Mouse (Mus musculus) frontal cortex, postnatal 10 days (tissue): ENCODE measurements at regions not wholly inside any gene's neighbourhood (a gene's known extent, or its start where the extent isn't known, plus 50 kb on each side); places are given as distances from the start of the nearest gene placed in this dataset.

Experiments used
- DNase-seq, 2 experiments: peaks; one replicate each; pipeline ENCODE4 v3.0.0; 2022; ENCODE audit warnings: low spot score in 2 of 2, mixed read lengths in 1 of 2

- DNase-seq: no peak
Observed at GRCm38 (mm10) chr2:166438207-166438606, 275.4 kb downstream of the Prex1 start.

- no peak for DNase-seq
Observed at GRCm38 (mm10) chr2:166434554-166434953, 279.1 kb downstream of the Prex1 start.

DNA sequence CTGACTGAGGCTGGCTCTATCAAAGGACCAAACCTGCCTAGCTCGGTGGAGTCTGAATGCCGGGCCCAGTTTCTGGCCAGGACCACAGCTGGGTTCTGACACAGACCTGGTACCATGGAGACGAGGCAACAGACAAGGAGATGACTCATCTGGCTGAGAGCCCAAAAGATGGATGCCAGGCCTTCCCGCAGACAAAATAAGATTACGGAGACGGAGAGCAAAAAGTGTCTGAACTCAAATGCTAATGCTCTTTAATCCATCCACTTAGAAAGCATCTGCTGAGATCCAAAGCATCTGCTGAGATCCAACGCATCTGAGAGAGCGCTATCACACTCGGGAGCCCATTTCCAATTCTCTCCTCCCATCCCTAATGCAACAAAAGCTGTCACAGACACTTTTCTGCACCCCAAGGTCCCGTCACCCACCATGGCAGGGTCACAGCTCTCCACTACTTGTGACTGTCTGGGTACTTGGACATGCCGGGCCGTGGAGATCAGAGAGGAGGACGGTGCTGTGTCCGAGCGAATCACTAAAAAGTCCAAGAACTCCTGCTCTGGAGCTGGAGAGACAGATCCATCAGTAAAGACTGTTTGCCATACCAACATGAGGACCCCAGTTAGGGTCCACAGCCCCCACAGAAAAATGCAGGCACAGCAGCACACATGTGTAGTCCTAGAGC lies 278.3 kb upstream of the Sulf2 start:
- DNase-seq: peak; percentile 65 to 71

GRCm38 (mm10) chr2:166432948-166433654 lies 277.6 kb upstream of the Sulf2 start:
- DNase-seq: no peak

DNA sequence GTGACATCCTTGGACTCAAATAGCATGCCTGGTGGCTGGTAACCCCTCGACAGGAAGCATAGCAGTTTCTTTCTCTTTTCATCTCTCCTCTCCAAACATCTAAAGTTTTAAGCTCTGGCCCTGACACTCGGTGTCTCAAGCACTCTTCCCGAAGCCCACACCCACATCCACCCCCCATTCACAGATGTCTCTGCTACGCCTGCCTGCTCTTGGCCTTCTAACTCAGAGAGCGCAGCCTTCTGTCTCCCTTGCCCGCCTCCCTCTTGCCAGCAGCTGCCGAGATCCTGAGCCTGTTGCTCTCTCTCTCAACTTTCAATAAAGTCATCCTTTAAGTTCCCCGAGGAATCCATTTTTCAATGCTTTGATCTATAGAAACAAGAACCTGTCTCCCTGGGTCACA lies 277.1 kb upstream of the Sulf2 start:
- no peak for DNase-seq

GRCm38 (mm10) chr2:166429918-166430317 lies 274.5 kb upstream of the Sulf2 start:
- no peak for DNase-seq

- DNase-seq: no peak
Observed at GRCm38 (mm10) chr2:166429494-166429893, 274.0 kb upstream of the Sulf2 start.

DNA sequence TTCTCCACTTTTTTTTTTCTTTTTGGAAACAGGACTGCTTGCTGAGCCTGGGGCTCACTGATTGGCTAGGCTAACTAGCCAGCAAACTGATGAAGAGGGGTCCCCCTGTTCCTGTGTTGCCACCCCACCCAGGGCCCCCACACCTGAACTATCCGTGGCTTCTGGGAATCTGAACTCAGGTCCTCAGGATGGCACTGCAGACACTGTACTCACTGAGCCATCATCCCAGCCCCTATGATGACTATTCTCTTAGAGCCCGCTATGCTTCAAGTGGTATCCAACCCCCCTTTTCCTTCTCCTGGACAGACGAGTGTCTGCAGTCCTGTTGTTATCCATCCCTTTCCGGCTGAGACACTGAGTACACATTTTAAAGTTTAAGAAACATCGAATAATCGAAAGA lies 271.9 kb upstream of the Sulf2 start:
- no peak for DNase-seq

GRCm38 (mm10) chr2:166426960-166427359 lies 271.5 kb upstream of the Sulf2 start:
- no peak for DNase-seq

DNA sequence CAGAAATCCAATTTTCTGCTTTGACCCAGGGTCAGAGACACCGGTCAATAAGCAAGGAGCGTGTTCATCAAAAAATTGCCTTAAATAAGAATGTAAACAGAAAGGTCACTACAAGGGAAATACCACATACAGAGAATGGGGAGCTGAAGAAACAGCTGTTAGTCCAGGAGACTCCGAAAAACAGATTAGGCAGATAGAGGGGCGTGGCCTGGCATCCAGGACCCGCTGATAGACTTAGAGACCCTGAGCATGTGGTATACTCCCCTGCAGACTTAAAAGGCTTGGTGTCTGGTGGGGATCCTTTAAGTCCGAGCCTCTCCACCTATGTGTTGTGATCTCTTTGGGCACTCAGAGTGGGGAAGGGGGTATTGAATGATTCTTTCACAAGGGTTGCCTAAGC lies 271.0 kb upstream of the Sulf2 start:
- DNase-seq: no peak

DNA sequence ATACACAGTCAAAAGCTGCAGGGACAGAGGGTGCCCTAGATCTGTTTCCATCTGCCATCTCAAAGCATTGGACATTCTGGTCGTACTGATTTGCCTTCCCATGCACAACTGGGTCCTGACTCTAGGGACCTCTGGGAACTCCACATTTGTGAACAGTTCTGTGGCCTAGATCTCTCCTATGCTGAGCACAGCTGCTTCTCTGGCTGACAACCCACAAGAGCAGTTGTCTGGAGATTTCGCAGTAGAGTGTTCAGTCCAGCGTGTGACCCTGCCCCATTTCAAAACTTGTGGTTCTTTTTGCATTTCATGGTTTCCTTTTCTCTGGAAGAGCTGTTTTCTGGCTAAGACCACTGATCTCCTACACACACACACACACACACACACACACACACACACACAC lies 269.7 kb upstream of the Sulf2 start:
- no peak for DNase-seq

DNA sequence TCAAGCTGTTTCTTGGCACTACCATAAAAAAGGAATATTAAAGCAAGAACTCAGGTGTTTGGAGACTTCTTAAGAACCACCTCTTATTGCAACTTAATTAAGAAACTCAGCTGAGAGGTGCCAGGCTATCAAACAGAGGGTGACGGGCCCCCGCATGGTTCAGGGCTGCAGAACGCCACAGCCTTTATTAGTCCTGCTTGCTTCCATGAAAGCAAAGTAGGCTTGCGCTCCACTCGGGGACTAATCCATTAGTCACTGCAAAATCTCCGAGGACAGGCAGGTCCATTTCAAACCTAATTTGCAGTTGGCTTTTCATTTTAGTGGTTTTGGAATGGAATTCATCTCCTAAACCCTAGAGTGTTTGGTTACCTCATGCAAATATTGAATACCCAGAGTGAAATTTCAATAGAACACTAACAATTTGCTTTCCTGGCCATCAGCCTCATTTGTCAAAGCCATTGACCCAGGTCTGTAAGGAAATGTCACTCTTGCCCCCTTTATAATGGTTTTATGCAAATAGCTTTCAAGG lies 267.7 kb upstream of the Sulf2 start:
- no peak for DNase-seq

GRCm38 (mm10) chr2:166420275-166420674 lies 264.8 kb upstream of the Sulf2 start:
- DNase-seq: no peak

- no peak for DNase-seq
Observed at GRCm38 (mm10) chr2:166419271-166419670, 263.8 kb upstream of the Sulf2 start.

DNA sequence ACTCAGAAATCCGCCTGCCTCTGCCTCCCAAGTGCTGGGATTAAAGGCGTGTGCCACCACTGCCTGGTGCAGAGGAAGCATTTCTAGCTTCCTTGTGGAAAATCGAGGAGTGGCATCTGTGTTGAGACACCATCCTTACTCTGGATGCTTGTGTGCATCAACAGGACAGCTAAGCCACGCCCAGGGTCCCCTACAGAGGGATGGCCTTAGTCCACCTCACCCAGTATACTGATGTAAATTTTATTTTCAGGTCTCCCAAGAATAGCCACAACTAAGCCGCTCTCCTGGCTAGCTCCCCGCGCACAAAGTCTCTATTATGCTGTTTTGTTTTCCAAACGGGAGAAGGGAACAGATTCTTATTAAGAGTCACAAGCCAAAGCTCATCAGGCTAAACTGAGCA lies 262.8 kb upstream of the Sulf2 start:
- DNase-seq: no peak

DNA sequence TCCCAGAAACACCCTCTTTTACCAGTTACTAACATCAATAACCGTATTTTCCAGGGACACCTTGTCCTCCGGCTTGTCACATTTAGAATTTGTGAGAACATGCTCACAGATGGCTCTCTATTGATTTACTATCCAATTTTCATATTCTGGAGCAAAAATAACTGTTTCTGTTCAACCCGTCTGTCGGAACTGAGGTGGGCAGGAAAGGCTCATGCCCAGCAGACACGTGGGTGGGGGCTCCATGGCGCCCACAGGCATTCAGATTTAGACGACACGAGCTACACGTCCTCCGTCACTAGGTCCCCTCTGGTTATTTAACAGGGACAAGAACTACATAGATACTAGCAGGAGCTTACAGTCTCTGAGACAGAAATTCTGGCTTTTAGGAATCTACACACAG lies 262.2 kb upstream of the Sulf2 start:
- peak; percentile 56 to 82 for DNase-seq

DNA sequence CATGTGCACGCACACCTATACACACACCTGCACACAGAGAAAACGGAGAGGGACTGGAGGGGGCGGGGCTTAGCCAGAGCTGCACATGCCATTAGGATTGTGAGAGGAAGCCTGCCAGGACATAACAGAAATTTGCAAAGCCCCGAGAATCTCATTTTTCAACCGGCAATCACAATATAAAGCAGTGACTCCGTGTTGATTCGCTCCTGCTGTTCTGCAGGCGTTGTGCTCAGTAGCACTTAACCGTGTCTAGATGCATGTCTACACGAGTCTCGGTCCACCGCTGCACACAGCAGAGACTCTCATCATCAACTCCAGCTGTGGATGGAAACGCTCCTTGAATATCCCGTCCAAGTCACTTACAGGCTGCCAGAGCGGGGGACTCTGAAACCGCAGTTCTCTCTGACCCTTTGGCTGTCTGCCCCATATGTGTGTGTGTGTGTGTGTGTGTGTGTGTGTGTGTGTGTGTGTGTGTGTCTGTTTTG lies 260.1 kb upstream of the Sulf2 start:
- no peak for DNase-seq

DNA sequence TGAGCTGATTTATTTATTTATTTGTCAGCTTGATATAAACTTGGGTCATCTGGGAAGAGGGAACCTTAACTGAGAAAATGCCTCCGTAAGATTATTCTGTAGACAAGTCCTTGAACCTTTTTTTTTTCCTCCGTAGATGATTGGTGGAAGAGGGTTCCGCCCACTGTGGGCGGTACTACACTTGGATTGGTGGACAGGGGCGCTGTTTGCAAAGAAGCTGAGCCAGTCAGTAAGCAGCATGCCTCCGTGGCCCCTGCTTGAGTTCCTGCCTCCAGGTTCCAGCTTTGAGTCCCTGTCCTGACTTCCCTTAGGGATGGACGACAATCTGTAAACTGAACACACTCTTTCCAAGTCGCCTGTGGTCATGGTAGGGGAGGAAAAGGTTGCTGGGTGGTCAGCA lies 259.4 kb upstream of the Sulf2 start:
- no peak for DNase-seq

DNA sequence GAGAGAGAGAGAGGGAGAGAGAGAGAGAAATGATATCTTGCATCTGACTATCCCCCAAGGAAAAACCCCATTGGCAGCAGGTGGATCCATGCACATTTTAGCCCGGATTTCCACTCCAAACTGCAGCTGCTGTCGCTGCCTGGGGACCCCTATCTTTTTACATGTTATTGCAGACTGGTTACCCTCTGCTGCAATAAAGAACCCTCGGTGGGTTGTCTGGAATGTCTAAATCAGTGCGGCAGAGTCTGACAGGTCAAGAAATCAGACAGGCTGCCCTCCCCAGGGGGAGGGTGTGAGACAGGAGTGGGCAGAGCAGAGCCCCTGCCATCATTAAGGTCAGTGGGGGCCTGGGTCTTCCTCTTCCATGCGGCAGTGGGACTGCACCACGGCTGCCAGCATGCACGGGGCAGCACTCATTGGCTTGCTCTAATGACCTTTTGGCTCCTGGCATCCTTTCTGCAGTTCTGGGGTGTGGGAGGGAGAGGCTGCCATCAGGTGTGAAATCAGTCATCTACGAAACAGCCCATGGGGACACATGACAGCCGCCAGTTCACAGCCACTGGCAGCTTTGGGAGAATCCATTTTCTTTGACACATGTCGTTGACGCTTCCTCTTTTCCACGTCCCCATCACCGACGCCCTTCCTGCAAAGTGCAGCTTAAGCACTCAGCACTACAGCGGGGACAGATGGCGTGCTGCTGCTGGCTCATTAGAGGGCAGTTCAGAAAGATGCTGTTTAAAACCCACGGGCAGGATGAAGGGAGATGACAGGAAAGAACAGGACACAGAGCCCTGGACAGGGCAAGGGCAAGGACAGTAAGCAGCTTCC lies 256.8 kb upstream of the Sulf2 start:
- DNase-seq: no peak

- DNase-seq: no peak
Observed at GRCm38 (mm10) chr2:166409391-166409790, 253.9 kb upstream of the Sulf2 start.

GRCm38 (mm10) chr2:166408806-166409205 lies 253.3 kb upstream of the Sulf2 start:
- DNase-seq: no peak

DNA sequence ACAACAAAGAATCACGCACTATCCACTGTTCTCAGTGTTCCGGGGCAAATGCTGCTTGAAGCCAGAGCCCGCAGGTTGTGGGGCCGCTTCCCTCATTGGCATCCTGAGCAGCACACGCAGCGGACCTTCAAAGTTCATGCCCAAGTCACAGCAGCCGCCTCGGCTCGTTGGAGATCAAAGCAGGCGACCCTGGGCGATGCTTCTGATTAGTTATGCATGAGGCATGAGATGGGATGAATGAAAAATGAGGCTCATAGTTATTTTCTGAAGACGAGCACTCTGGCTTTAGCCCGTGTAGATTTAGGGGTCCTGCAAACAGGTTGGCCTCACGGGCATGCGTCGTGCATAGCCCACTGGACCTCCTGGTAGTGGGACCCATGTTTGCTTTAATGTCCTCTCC lies 252.5 kb upstream of the Sulf2 start:
- DNase-seq: no peak
